Mouse (Mus musculus) intestine, embryonic 16.5 days (tissue): ENCODE measurements around the gene Faf1. TPM values are rescaled to one million over a fixed set of nuclear protein-coding genes. Genes with fewer than 3 reads are reported as not detected.

Source experiments
- ATAC-seq: fragments of 200-750 bp; cut with Nextera tagmentation; 2 replicates; pipeline ENCODE4 v1.8.0; 2017; ENCODE audit warnings: moderate TSS enrichment, moderate library complexity
- H3K27ac ChIP-seq: fragments of 300-500 bp; sonication (generic); 2 replicates; pipeline ENCODE4 v1.5.1; 2014; ENCODE audit warnings: mild to moderate bottlenecking, low read length
- H3K27me3 ChIP-seq: fragments of 300-500 bp; sonication (generic); replicated peaks from 2 replicates; pipeline ENCODE4 v1.6.1; 2014; ENCODE audit warnings: low read length, control low read depth, mixed read lengths; ENCODE audit not compliant: control insufficient read depth, insufficient read depth
- H3K36me3 ChIP-seq: fragments of 300-500 bp; sonication (generic); 2 replicates; pipeline ENCODE4 v1.6.1; 2014; ENCODE audit warnings: low read length, control low read depth; ENCODE audit not compliant: control insufficient read depth, insufficient read depth
- H3K4me1 ChIP-seq: fragments of 300-500 bp; sonication (generic); 2 replicates; pipeline ENCODE4 v1.6.1; 2014; ENCODE audit warnings: low read length, control low read depth, mixed read lengths; ENCODE audit not compliant: control insufficient read depth, insufficient read depth
- H3K4me2 ChIP-seq: fragments of 300-500 bp; sonication (generic); 2 replicates; pipeline ENCODE4 v1.6.1; 2014; ENCODE audit warnings: low read depth, low read length, control low read depth
- H3K4me3 ChIP-seq: fragments of 300-500 bp; sonication (generic); 2 replicates; pipeline ENCODE4 v1.5.1; 2014; ENCODE audit warnings: mild to moderate bottlenecking, low read length
- H3K9ac ChIP-seq: fragments of 300-500 bp; sonication (generic); 2 replicates; pipeline ENCODE4 v1.6.1; 2014; ENCODE audit warnings: low read depth, low read length
- H3K9me3 ChIP-seq: fragments of 300-500 bp; sonication (generic); 2 replicates; pipeline ENCODE4 v1.6.1; 2016; ENCODE audit warnings: low read length, control low read depth; ENCODE audit not compliant: control insufficient read depth
- WGBS: fragments of 180-500 bp; shearing (Covaris S2); extraction: QIAGEN DNeasy Blood & Tissue Kit; methylation state at CpG from one replicate; pipeline ENCODE4 v1.1.7; 2014; 5-methylcytosine and 5-hydroxymethylcytosine counted together
- polyA plus RNA-seq: library from polyadenylated mRNA; unstranded; fragments of >200 nt; fragmentation: Nextera tagmentation; extraction: Ambion mirVana; gene quantifications from 2 replicates; pipeline ENCODE4 v1.2.1, GENCODE M21; 2015

Faf1 gene
- polyA plus RNA-seq, 1 experiment from 2014 or later = 12.2 TPM

DNA sequence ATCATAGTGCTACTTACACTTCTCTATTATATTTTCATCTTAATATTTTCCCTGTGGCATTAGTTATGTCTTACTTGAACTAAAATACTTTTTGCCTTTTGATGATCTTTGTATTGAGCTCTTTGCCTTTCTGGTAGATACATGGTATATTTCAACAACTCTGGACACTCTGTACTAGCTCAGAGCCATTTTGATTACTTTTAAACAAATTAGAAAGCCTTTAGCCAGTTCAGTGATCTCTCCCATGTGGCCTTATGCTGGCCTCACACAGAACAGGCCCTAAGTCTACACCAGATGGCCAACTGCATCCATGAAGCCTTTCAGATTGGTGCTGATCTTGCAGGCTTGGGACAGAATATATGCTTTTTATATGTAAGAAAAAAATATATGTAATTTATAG is 23.1 kb upstream of the Faf1 start:
- Histone ChIP-seq H3K4me1 (peaks cover 11% of the 10 kb centered on the region), H3K27me3 (peaks cover 19% of the 10 kb centered on the region; the same call in 1 of the 2 replicates), H3K36me3 (no peaks in the 10 kb centered on the region), H3K4me2 (no peak overlapping the region), H3K9me3 (no peaks in the 10 kb centered on the region), H3K9ac (no peak overlapping the region), H3K27ac (no peak overlapping the region), H3K4me3 (no peak overlapping the region)
- ATAC-seq = no peak

DNA sequence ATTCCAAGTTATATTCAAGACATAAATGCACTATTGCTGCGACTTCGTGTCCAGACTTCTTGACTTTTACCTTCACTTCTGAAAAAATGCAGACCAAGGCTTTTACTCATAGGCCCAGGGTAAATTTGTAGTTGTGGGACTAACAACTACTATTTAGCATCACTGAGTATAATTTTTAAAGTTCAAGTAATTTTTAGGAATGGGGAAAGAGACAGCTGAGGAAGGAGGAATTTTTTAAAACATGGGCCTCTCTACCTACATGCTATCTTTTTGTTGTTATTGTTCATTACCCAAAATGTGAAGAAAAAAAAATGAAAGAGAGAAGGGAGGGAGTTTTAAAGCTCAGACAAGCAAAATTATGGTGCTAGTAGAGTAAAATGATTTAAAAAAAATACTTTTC is 21.7 kb upstream of the Faf1 start:
- Histone ChIP-seq H3K36me3 (no peaks in the 10 kb centered on the region), H3K9me3 (no peaks in the 10 kb centered on the region), H3K27ac (no peak overlapping the region), H3K27me3 (peaks cover 21% of the 10 kb centered on the region; the same call in 1 of the 2 replicates), H3K4me1 (peaks cover 11% of the 10 kb centered on the region), H3K4me2 (no peak overlapping the region), H3K4me3 (no peak overlapping the region), H3K9ac (no peak overlapping the region)
- no peak for ATAC-seq
- 57% methylated on average over 2 of the region's 2 CpGs for WGBS

DNA sequence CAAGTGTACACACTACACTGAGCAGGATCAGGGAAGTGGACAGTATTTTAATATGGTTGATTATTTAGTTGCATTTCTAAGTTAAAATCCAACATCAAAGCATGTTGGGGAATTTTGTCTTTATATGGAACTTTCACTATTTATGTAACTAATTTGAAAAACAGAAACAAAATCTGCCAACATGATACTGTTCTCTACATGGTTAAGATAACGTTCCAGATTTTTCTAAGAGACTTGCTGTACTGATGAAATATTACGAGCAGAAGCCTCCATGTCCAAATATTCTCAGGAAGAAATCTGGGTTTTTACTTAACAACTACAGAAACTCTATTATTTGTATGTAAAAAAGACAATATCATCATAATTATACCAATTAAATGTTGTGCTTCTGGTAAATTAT is 20.6 kb upstream of the Faf1 start:
- 54% methylated on average over 2 of the region's 2 CpGs for WGBS

DNA sequence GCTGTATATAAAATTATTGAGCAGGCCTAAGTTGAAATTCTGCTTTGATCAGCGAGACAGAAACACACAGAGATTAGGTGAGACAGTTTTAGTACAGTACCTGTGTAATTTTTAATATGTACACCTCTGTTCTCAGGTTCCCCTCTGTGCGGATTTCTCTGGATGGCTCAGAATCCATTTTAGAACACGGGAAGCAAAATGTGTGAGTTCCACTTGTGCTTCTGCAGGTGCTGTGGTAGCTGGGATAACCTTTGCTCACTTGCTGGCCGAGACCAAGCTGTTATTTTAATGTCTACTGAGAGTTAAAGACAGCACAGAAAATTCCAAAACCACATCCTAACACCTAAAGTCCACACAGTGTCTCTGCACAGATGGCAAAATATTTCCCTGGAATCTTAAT is 20.1 kb upstream of the Faf1 start:
- Histone ChIP-seq H3K4me1 (peaks cover 11% of the 10 kb centered on the region), H3K4me2 (no peak overlapping the region), H3K36me3 (no peaks in the 10 kb centered on the region), H3K9ac (no peak overlapping the region), H3K9me3 (no peaks in the 10 kb centered on the region), H3K27ac (no peak overlapping the region), H3K27me3 (peaks cover 28% of the 10 kb centered on the region), H3K4me3 (no peak overlapping the region; the same call in 1 of the 2 replicates)
- WGBS = 19% methylated on average over 4 of the region's 4 CpGs
- no peak for ATAC-seq

More for the DNA sequence above, 20.6 kb upstream of the Faf1 start:
- H3K27me3 ChIP-seq = peaks cover 25% of the 10 kb centered on the region; the same call in 1 of the 2 replicates
- no peak overlapping the region for H3K4me2 ChIP-seq
- H3K4me1 ChIP-seq = peaks cover 11% of the 10 kb centered on the region
- no peak overlapping the region for H3K4me3 ChIP-seq
- no peak for ATAC-seq
- H3K9me3 ChIP-seq = no peaks in the 10 kb centered on the region
- no peak overlapping the region for H3K9ac ChIP-seq
- H3K36me3 ChIP-seq = no peaks in the 10 kb centered on the region
- H3K27ac ChIP-seq = no peak overlapping the region

DNA sequence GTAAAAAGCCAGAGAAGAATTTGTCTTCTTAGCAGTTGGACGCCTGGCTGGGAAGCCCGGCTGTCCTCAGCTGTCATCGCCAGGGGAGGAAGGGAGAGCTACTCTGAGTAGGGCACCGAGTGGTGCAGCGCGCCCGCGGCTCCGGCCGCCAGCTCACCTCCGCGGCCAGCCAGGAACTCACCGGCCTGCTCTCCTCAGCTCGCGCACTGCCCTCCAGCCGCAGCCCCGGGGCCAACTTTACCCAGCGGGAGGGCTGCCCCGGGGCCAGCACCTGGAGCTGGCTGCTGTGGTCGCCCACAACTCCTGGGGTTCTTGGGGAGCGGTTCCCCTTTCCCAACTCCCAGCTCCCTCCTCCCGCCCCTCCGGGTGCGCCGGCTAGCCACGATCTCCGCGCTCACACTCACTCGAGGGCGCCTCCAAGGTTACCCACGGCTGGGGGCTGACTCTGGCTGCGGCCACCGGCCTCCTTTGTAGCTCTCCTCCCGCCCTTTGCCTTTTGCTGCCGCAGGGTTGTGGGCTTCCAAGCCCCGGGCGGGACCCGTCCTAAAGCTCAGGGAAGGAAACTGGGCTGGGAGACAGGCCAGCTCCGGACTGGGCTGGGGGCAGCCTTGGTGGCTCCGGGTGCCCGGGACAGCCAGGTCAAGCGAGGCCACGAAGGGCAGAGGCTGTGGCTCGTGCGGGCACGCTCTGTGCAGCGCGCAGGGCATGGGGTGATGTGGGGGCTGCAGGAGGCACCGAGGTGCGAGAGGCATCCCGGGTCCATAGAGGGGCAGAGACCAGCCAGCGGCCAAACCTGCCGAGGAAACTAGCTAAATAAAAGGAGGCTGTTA is 19.2 kb upstream of the Faf1 start:
- Histone ChIP-seq H3K27ac (no peak overlapping the region), H3K4me2 (peak overlapping the region; percentile 65), H3K36me3 (no peaks in the 10 kb centered on the region), H3K4me1 (peaks cover 11% of the 10 kb centered on the region), H3K9me3 (no peaks in the 10 kb centered on the region), H3K4me3 (peak overlapping the region; percentile 45), H3K9ac (0 out of 2 replicates have a peak overlapping the region, but pooled peaks have one; percentile 15), H3K27me3 (peaks cover 31% of the 10 kb centered on the region)
- peak; percentile 80 for ATAC-seq
- WGBS = under 1% methylated on average over 53 of the region's 53 CpGs

DNA sequence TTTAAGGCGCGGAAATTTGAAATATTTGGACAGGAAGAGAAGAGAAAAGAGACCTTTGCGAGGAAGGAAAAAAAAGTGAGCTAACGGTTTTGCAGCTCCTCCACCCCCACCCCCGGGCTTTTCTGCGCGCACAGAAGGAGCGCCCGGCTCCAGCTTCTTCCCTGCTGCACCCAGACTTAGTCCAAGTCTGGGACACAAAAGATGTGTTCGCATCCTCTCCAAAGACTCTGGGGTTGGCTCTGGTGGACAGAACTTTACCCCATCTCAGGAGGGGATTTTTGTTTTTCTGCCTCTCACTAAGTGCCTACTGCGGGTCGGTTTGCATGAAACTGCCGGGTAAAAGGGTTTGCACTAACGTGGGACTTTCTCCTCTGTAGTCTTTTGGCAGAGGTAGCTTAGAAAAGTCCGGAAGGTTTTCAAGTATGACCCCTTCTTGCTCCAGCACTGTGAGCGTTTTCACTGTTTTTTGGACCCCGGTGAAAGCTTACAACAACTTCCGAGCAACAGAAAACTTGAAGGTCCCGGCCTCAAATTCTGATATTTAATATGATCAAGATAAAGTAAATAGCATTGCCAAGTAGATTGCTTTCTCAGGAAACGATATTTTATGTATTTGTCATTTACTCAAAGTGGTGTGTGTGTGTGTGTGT is 18.4 kb upstream of the Faf1 start:
- Histone ChIP-seq H3K9ac (no peak overlapping the region), H3K27me3 (peaks cover 33% of the 10 kb centered on the region), H3K4me2 (peak overlapping the region; percentile 65), H3K27ac (no peak overlapping the region), H3K36me3 (no peaks in the 10 kb centered on the region), H3K4me1 (peaks cover 11% of the 10 kb centered on the region), H3K4me3 (peak overlapping the region; percentile 45), H3K9me3 (no peaks in the 10 kb centered on the region)
- WGBS = 3% methylated on average over 20 of the region's 20 CpGs
- no peak for ATAC-seq

DNA sequence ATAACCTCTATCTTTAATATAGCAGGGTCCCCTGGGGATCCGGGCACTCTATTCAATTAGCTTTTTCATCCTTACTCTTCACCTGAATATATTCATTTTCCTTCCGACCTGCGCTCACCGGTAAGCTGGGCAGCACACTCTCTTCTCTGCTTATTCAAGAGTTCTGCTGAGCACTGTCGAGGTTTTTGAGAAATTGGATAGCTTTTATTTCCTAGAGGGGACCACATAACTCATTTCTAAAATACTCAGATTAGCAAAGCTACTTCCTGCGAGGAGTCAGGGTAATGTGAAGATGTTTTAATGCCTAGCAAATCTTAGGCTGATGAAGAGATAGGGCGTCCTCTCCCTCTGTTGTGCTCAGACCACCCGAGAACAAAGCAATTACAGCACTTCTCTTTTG is 17.6 kb upstream of the Faf1 start:
- Histone ChIP-seq H3K9ac (no peak overlapping the region), H3K4me3 (no peak overlapping the region), H3K4me1 (peaks cover 11% of the 10 kb centered on the region), H3K27me3 (peaks cover 33% of the 10 kb centered on the region), H3K36me3 (no peaks in the 10 kb centered on the region), H3K9me3 (no peaks in the 10 kb centered on the region), H3K27ac (no peak overlapping the region), H3K4me2 (no peak overlapping the region)
- WGBS = 14% methylated on average over 8 of the region's 8 CpGs
- ATAC-seq = no peak

DNA sequence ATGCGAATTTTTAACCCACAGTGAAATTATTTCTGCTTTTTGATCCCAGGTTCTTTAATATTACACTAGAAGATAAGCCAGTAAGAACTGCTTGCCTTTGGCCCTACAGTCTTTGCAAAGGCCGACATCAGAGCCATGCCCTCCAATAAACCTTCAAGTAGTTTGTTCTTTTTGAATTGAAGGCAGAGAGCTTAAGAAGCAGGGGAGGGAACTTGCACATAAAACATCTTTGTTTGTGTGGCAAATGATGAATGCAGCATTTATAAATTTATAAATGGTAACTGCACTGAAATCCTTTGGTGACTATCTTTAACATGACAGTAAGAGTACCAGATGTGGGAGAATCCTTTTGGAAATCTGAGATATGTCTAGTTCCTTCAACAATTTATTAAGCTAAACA is 16.8 kb upstream of the Faf1 start:
- 28% methylated on average over 2 of the region's 2 CpGs for WGBS
- Histone ChIP-seq H3K36me3 (no peaks in the 10 kb centered on the region), H3K4me3 (no peak overlapping the region), H3K9me3 (no peaks in the 10 kb centered on the region), H3K4me1 (peaks cover 11% of the 10 kb centered on the region), H3K4me2 (no peak overlapping the region), H3K27ac (no peak overlapping the region), H3K9ac (no peak overlapping the region), H3K27me3 (peaks cover 33% of the 10 kb centered on the region)
- no peak for ATAC-seq

DNA sequence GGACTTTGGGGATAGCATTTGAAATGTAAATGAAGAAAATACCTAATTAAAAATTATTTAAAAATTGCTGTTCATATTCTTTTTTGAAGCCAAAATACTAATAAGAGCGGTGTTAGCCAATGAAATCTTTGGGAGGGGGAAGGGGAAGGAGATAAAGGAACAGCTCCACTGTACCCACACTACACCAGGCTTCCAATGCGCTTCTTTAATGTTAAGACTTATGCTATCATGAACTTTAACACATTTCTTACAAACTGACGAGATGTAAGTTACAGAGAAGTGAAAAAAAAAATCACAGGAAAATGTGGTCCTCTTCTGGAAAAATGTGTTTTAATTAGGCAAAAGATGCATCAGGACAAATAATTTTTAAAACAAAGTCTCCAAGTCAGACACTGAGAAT is 15.8 kb upstream of the Faf1 start:
- Histone ChIP-seq H3K9ac (no peak overlapping the region), H3K4me3 (no peak overlapping the region), H3K4me1 (peaks cover 11% of the 10 kb centered on the region), H3K27ac (no peak overlapping the region), H3K36me3 (no peaks in the 10 kb centered on the region), H3K9me3 (no peaks in the 10 kb centered on the region), H3K4me2 (no peak overlapping the region), H3K27me3 (peaks cover 33% of the 10 kb centered on the region)
- ATAC-seq = no peak
- 32% methylated on average over 3 of the region's 3 CpGs for WGBS
